Mouse (Mus musculus) intestine, postnatal 0 days (tissue): ENCODE measurements around the gene Arid3c. TPM values are rescaled to one million over a fixed set of nuclear protein-coding genes. Genes with fewer than 3 reads are reported as not detected.
"Not testable (repeated sequence)": the region's sequence is repeated elsewhere in the genome, so short reads cannot be mapped to it uniquely, and the experiment has no call there.

Experiments
- ATAC-seq: fragments of 200-750 bp; cut with Nextera tagmentation; 2 replicates; pipeline ENCODE4 v1.8.0; 2017; ENCODE audit warnings: mild to moderate bottlenecking, moderate TSS enrichment, moderate library complexity
- H3K27ac ChIP-seq: fragments of 300-500 bp; sonication (generic); 2 replicates; pipeline ENCODE4 v1.5.1; 2014; ENCODE audit warnings: mild to moderate bottlenecking, low read depth, low read length, moderate library complexity
- H3K27me3 ChIP-seq: fragments of 300-500 bp; sonication (generic); replicated peaks from 2 replicates; pipeline ENCODE4 v1.6.1; 2014; ENCODE audit warnings: low read length, mixed read lengths; ENCODE audit not compliant: control insufficient read depth, insufficient read depth
- H3K36me3 ChIP-seq: fragments of 300-500 bp; sonication (generic); 2 replicates; pipeline ENCODE4 v1.6.1; 2014; ENCODE audit warnings: mild to moderate bottlenecking, moderate library complexity; ENCODE audit not compliant: control insufficient read depth, insufficient read depth
- H3K4me1 ChIP-seq: fragments of 300-500 bp; sonication (generic); replicated peaks from 2 replicates; pipeline ENCODE4 v1.6.1; 2014; ENCODE audit warnings: antibody characterized with exemption, low read length, mixed read lengths; ENCODE audit not compliant: control insufficient read depth, insufficient read depth
- H3K4me2 ChIP-seq: fragments of 300-500 bp; sonication (generic); replicated peaks from 2 replicates; pipeline ENCODE4 v1.6.1; 2014; ENCODE audit warnings: low read depth, mild to moderate bottlenecking, moderate library complexity
- H3K4me3 ChIP-seq: fragments of 300-500 bp; sonication (generic); 2 replicates; pipeline ENCODE4 v1.5.1; 2014; ENCODE audit warnings: low read depth, low read length
- H3K9ac ChIP-seq: fragments of 300-500 bp; sonication (generic); 2 replicates; pipeline ENCODE4 v1.6.1; 2014; ENCODE audit warnings: mild to moderate bottlenecking, low read depth, low read length
- H3K9me3 ChIP-seq: fragments of 300-500 bp; sonication (generic); 2 replicates; pipeline ENCODE4 v1.6.1; 2016; ENCODE audit warnings: mixed run types; ENCODE audit not compliant: control insufficient read depth
- CTCF ChIP-seq: sonication (generic); IDR thresholded peaks from 2 replicates; pipeline ENCODE4 v1.5.1; 2016; ENCODE audit warnings: low read depth, mild to moderate bottlenecking, control low read depth, antibody characterized with exemption, moderate library complexity
- WGBS: fragments of 180-500 bp; shearing (Covaris S2); extraction: QIAGEN DNeasy Blood & Tissue Kit; methylation state at CpG from one replicate; pipeline ENCODE4 v1.1.7; 2014; 5-methylcytosine and 5-hydroxymethylcytosine counted together
- polyA plus RNA-seq: library from polyadenylated mRNA; unstranded; fragments of >200 nt; fragmentation: Nextera tagmentation; extraction: Ambion mirVana; gene quantifications from 2 replicates; pipeline ENCODE4 v1.2.1, GENCODE M21; 2015

Gene Arid3c
- polyA plus RNA-seq, 1 experiment from 2014 or later = not detected

GRCm38 (mm10) chr4:41708192-41708745, 22.7 kb downstream of the Arid3c start:
- Histone ChIP-seq H3K4me2 (peak overlapping the region; percentile 43), H3K9ac (no peak overlapping the region), H3K4me1 (peaks cover 4% of the 10 kb centered on the region; the same call in 1 of the 2 replicates), H3K27me3 (no peaks in the 10 kb centered on the region), H3K4me3 (no peak overlapping the region), H3K9me3 (no peaks in the 10 kb centered on the region), H3K27ac (no peak overlapping the region; the same call in none of the 2 replicates), H3K36me3 (no peaks in the 10 kb centered on the region)
- WGBS = 21% methylated on average over 8 of the region's 8 CpGs
- peak; percentile 79 for TF ChIP-seq CTCF
- peak; percentile 68 for ATAC-seq

DNA sequence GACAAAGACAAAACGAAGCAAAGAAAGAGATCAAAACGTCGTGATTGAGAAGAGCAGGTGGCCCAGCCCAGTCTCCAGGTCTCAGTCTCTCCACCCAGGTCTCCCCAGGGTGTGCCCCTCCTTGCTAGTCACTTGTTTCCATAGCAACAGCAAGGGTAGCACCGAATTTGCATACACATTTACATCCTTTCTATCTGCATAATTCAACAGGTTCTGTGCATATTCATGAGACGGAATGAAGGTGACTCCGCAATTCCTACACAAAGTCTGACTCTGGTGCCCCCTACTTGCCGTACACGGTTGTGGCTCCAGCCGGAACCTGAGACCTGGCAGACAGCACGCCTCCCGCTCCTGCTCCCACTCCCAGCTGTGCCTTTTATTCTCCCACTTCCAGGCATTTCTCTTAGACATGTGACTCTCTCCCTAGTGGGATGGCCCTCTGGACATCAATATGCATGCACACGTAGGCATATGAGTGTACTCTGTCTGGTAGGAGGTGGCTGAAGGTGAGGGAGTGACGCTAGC, 23.9 kb downstream of the Arid3c start:
- Histone ChIP-seq H3K9ac (no peak overlapping the region), H3K27me3 (no peaks in the 10 kb centered on the region), H3K4me2 (peak overlapping the region; percentile 43), H3K4me3 (no peak overlapping the region), H3K36me3 (no peaks in the 10 kb centered on the region), H3K27ac (no peak overlapping the region), H3K4me1 (peaks cover 1% of the 10 kb centered on the region; the same call in 1 of the 2 replicates), H3K9me3 (no peaks in the 10 kb centered on the region)
- peak; percentile 83 for TF ChIP-seq CTCF
- ATAC-seq = peak; percentile 64
- WGBS = 7% methylated on average over 13 of the region's 13 CpGs

DNA sequence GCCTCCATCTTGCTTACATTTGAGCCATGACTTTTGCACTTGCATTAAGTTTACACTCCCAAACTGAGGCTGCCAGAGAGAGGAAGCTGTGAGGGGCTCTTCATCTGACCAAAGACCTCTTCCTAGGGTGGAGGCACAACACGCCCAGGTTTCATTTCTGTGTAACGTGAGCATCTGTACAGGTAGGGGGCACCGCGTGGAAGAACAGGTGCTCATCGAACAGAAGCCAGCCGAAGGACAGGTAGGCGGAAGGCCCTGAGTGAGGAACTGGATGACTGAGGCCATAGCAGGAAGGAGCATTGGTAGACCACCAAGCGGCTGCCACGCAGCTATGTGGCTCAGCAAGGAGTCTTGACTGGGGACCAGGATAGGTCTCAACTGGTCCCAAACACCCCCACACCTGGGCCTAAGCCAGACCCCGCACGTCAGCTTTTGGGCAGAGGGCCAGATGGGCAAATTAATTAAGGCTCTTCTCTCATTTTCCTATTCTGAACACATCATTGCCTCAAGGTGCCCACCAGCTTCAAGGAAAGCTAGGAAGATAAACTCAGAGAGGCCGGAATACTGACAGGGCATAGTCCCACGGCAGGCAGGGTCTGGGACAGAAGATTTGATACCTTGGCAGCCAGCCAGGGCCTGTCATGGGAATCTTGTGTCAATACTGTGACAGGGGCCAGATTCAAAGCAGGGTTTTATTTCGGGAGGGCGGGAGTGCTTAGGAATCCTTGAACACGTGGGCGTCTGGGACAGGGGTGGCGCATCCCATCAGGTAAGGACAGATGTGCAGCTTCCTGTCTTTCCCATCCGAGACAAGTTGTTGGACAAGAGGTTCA, 24.8 kb downstream of the Arid3c start:
- Histone ChIP-seq H3K27ac (no peak overlapping the region), H3K9ac (no peak overlapping the region), H3K4me1 (no peaks in the 10 kb centered on the region), H3K27me3 (no peaks in the 10 kb centered on the region), H3K4me3 (no peak overlapping the region), H3K9me3 (no peaks in the 10 kb centered on the region), H3K4me2 (no peak overlapping the region), H3K36me3 (no peaks in the 10 kb centered on the region)
- no peak for TF ChIP-seq CTCF
- no peak for ATAC-seq
- 63% methylated on average over 19 of the region's 19 CpGs for WGBS

- H3K9ac ChIP-seq = no peak overlapping the region
- no peak for ATAC-seq
- H3K4me2 ChIP-seq = no peak overlapping the region
- H3K4me1 ChIP-seq = no peaks in the 10 kb centered on the region
- H3K4me3 ChIP-seq = no peak overlapping the region
- H3K27me3 ChIP-seq = no peaks in the 10 kb centered on the region
- 4% methylated on average over 5 of the region's 5 CpGs for WGBS
- H3K36me3 ChIP-seq = no peaks in the 10 kb centered on the region
- H3K9me3 ChIP-seq = no peaks in the 10 kb centered on the region
- no peak overlapping the region for H3K27ac ChIP-seq
- TF ChIP-seq CTCF = no peak
Observed at GRCm38 (mm10) chr4:41704651-41705050, 26.3 kb downstream of the Arid3c start.

DNA sequence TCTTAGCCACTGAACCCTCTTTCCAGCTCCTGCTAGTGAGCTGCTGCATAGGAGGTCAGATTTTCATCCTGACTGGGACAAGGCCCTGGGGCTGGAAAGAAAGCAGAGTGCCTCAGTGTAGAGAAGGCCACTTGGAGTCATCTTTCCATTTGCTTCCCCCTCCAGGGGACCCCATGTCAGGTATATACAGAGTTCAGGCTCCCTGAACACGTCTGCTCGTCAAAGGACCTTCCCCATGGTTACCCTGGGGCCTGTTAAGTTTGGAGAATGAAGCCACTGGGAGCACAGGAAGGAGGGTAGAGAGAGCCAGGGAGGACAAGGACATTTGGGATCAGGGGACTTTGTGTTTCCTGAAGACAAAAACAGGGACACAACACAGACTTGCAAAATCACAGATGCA, 28.7 kb downstream of the Arid3c start:
- not testable (repeated sequence) for H3K4me1 ChIP-seq, H3K27me3 ChIP-seq, H3K4me2 ChIP-seq, H3K9me3 ChIP-seq, ATAC-seq, H3K4me3 ChIP-seq, H3K36me3 ChIP-seq, H3K27ac ChIP-seq, H3K9ac ChIP-seq
- WGBS = 74% methylated on average over 2 of the region's 2 CpGs

DNA sequence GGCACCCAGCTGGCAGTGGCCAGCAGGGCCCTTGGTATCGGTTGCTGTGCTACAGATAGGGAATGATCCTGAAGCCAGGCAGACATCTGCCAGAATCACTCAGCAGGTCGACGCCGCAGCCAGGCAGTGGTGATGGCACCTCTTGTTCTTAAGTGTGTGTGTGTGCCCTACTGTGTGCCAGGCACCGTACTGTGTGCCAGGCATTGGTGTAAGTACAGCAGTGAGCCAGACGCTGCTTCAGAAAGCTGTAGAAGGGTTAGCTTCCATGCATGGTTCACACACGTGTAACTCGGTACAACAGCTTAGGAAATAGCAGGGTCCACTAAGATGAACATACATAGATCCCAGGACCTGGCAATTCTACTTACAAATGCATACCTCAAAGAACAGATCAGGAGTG, 30.7 kb downstream of the Arid3c start:
- H3K9me3 ChIP-seq, H3K4me1 ChIP-seq, H3K27me3 ChIP-seq, H3K9ac ChIP-seq, H3K27ac ChIP-seq, H3K4me3 ChIP-seq, H3K4me2 ChIP-seq, H3K36me3 ChIP-seq, ATAC-seq: not testable (repeated sequence)
- WGBS = 80% methylated on average over 2 of the region's 8 CpGs

- H3K9ac ChIP-seq, H3K4me1 ChIP-seq, ATAC-seq, H3K4me3 ChIP-seq, H3K27me3 ChIP-seq, H3K36me3 ChIP-seq, H3K9me3 ChIP-seq, H3K27ac ChIP-seq, H3K4me2 ChIP-seq: not testable (repeated sequence)
- WGBS = 80% methylated on average over 8 of the region's 10 CpGs
Observed at GRCm38 (mm10) chr4:41699783-41700182, 31.2 kb downstream of the Arid3c start, which contains the start of gene Il11ra1. TSS of gene Il11ra1 (plus strand) at chr4:41699989.

DNA sequence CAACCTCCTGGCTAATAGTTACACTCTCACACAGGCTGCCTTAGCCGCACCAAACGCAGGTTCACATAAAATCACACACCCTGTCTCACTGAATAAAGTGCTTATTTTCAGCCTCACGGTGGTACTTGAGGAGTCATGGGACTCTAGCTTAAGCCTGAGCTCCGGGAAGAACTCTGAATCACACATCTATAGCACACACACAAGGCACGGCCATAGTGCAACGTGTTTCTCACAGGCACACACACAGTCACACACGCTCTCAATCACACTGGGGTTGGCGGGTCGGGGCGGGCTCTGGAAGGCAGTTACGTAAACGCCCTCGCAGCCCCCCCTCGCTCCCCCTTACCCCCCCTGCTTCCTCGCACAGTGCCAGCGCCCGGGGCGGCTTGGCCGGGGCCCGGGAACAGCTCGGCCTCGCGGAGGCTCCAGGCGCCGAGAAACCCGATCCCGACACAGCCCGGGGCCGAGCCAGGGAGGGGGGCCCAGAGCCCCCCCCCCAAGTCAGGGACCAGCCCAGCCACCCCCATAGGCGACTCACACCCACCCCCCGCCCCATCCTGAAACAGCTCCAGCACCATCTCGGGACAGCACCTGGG, 32.4 kb downstream of the Arid3c start:
- H3K27me3 ChIP-seq, H3K4me1 ChIP-seq, H3K36me3 ChIP-seq, H3K4me3 ChIP-seq, H3K9ac ChIP-seq, H3K27ac ChIP-seq, H3K4me2 ChIP-seq, H3K9me3 ChIP-seq, ATAC-seq: not testable (repeated sequence)
- 14% methylated on average over 15 of the region's 32 CpGs for WGBS
